Mouse (Mus musculus): ENCODE results near the gene Tm6sf1. TPM values are rescaled to one million over a fixed set of nuclear protein-coding genes. Genes with fewer than 3 reads are reported as not detected.

Tm6sf1 gene
- polyA plus RNA-seq (2012; rRNA removed): 210 and 229 TPM in 2 replicates

- DNase-seq: peak; percentile 57
- under 1% methylated on average over 64 of the region's 64 CpGs for WGBS
- peaks cover 48% of the 10 kb centered on the region for H3K4me1 ChIP-seq (replicated peaks; ENCODE audit: control insufficient read depth, insufficient read depth, low read length)
These were observed at the start of gene Tm6sf1 for GRCm38 (mm10) chr7:81858968-81859721. Tm6sf1 (plus strand) TSS chr7:81859001.

GRCm38 (mm10) chr7:81824906-81825305 is 33.9 kb upstream of the Tm6sf1 start:
- no peak for DNase-seq
- TF ChIP-seq POLR2A (IDR thresholded peaks at IDR 0.05; ENCODE audit: control insufficient read depth, extremely low read depth, insufficient read depth, low read length, poor library complexity) (no peak), CTCF (IDR thresholded peaks at IDR 0.05; ENCODE audit: borderline replicate concordance, control insufficient read depth, extremely low read depth, insufficient read depth, low read length, poor library complexity) (no peak)
- Histone ChIP-seq H3K27ac (ENCODE audit: control insufficient read depth, insufficient read depth, low read length) (no peak overlapping the region), H3K4me3 (ENCODE audit: control insufficient read depth, insufficient read depth, low read length) (no peak overlapping the region), H3K27me3 (ENCODE audit: control insufficient read depth, insufficient read depth, low read length) (no peaks in the 10 kb centered on the region), H3K36me3 (ENCODE audit: control insufficient read depth, insufficient read depth, low read length) (no peaks in the 10 kb centered on the region), H3K4me1 (replicated peaks; ENCODE audit: control insufficient read depth, insufficient read depth, low read length) (peaks cover 15% of the 10 kb centered on the region)
- 35% methylated on average over 3 of the region's 3 CpGs for WGBS

More at GRCm38 (mm10) chr7:81858968-81859721, at the start of gene Tm6sf1:
- TF ChIP-seq POLR2A (IDR thresholded peaks at IDR 0.05; ENCODE audit: control insufficient read depth, extremely low read depth, insufficient read depth, low read length, poor library complexity) (no peak), CTCF (IDR thresholded peaks at IDR 0.05; ENCODE audit: borderline replicate concordance, control insufficient read depth, extremely low read depth, insufficient read depth, low read length, poor library complexity) (0 out of 2 replicates have a peak, but pooled peaks have one; percentile 42)
- no peaks in the 10 kb centered on the region for H3K27me3 ChIP-seq (ENCODE audit: control insufficient read depth, insufficient read depth, low read length)
- no peaks in the 10 kb centered on the region for H3K36me3 ChIP-seq (ENCODE audit: control insufficient read depth, insufficient read depth, low read length)
- peak within 1 kb of the TSS; percentile 81 for H3K4me3 ChIP-seq (ENCODE audit: control insufficient read depth, insufficient read depth, low read length)
- peak within 1 kb of the TSS; percentile 96 for H3K27ac ChIP-seq (ENCODE audit: control insufficient read depth, insufficient read depth, low read length)

GRCm38 (mm10) chr7:81825381-81825780 is 33.4 kb upstream of the Tm6sf1 start:
- H3K27ac ChIP-seq (ENCODE audit: control insufficient read depth, insufficient read depth, low read length): no peak overlapping the region
- no peak for DNase-seq
- peaks cover 17% of the 10 kb centered on the region for H3K4me1 ChIP-seq (replicated peaks; ENCODE audit: control insufficient read depth, insufficient read depth, low read length)
- H3K36me3 ChIP-seq (ENCODE audit: control insufficient read depth, insufficient read depth, low read length): no peaks in the 10 kb centered on the region
- H3K4me3 ChIP-seq (ENCODE audit: control insufficient read depth, insufficient read depth, low read length): no peak overlapping the region
- TF ChIP-seq CTCF (IDR thresholded peaks at IDR 0.05; ENCODE audit: borderline replicate concordance, control insufficient read depth, extremely low read depth, insufficient read depth, low read length, poor library complexity): no peak
- no peak for TF ChIP-seq POLR2A (IDR thresholded peaks at IDR 0.05; ENCODE audit: control insufficient read depth, extremely low read depth, insufficient read depth, low read length, poor library complexity)
- WGBS: 90% methylated on average over 3 of the region's 3 CpGs
- H3K27me3 ChIP-seq (ENCODE audit: control insufficient read depth, insufficient read depth, low read length): no peaks in the 10 kb centered on the region

- DNase-seq: no peak
- no peak for TF ChIP-seq POLR2A (IDR thresholded peaks at IDR 0.05; ENCODE audit: control insufficient read depth, extremely low read depth, insufficient read depth, low read length, poor library complexity)
- no peak for TF ChIP-seq CTCF (IDR thresholded peaks at IDR 0.05; ENCODE audit: borderline replicate concordance, control insufficient read depth, extremely low read depth, insufficient read depth, low read length, poor library complexity)
These were observed 30.8 kb upstream of the Tm6sf1 start for GRCm38 (mm10) chr7:81827806-81828667.

GRCm38 (mm10) chr7:81828681-81829378 is 30.0 kb upstream of the Tm6sf1 start:
- peak; percentile 50 for DNase-seq
- TF ChIP-seq POLR2A (IDR thresholded peaks at IDR 0.05; ENCODE audit: control insufficient read depth, extremely low read depth, insufficient read depth, low read length, poor library complexity): no peak
- TF ChIP-seq CTCF (IDR thresholded peaks at IDR 0.05; ENCODE audit: borderline replicate concordance, control insufficient read depth, extremely low read depth, insufficient read depth, low read length, poor library complexity): peak; percentile 14; the same call in 1 of the 2 replicates
- peaks cover 17% of the 10 kb centered on the region for H3K4me1 ChIP-seq (replicated peaks; ENCODE audit: control insufficient read depth, insufficient read depth, low read length)
- no peak overlapping the region for H3K27ac ChIP-seq (ENCODE audit: control insufficient read depth, insufficient read depth, low read length)
- no peaks in the 10 kb centered on the region for H3K36me3 ChIP-seq (ENCODE audit: control insufficient read depth, insufficient read depth, low read length)
- under 1% methylated on average over 85 of the region's 91 CpGs for WGBS
- H3K27me3 ChIP-seq (ENCODE audit: control insufficient read depth, insufficient read depth, low read length): no peaks in the 10 kb centered on the region
- peak overlapping the region; percentile 97 for H3K4me3 ChIP-seq (ENCODE audit: control insufficient read depth, insufficient read depth, low read length)

More at GRCm38 (mm10) chr7:81827806-81828667, 30.8 kb upstream of the Tm6sf1 start:
- WGBS: 21% methylated on average over 17 of the region's 17 CpGs
- no peak overlapping the region for H3K27ac ChIP-seq (ENCODE audit: control insufficient read depth, insufficient read depth, low read length)
- H3K36me3 ChIP-seq (ENCODE audit: control insufficient read depth, insufficient read depth, low read length): no peaks in the 10 kb centered on the region
- no peaks in the 10 kb centered on the region for H3K27me3 ChIP-seq (ENCODE audit: control insufficient read depth, insufficient read depth, low read length)
- H3K4me1 ChIP-seq (replicated peaks; ENCODE audit: control insufficient read depth, insufficient read depth, low read length): peaks cover 17% of the 10 kb centered on the region
- peak overlapping the region; percentile 97 for H3K4me3 ChIP-seq (ENCODE audit: control insufficient read depth, insufficient read depth, low read length)

Measured in thymus, adult 2 months (tissue).